Comparison of ENCODE assay signal across 8 mouse cellular contexts in genomic region chr8:57651689-57652455, GRCm38 (mm10). TPM values are rescaled to one million over a fixed set of nuclear protein-coding genes. Genes with fewer than 3 reads are reported as not detected.
A peak's percentile ranks its signal among the peaks of the same experiment; 100 is the strongest.
DNase-seq lines count a peak whose midpoint lies in the region; ATAC-seq and TF ChIP-seq lines count a peak whose summit lies in the region.

No protein-coding gene starts in this region.

- no peak for TF ChIP-seq CTCF in liver, postnatal 0 days (IDR thresholded peaks at IDR 0.05; ENCODE audit: low read depth)

- H3K4me1 ChIP-seq in heart, embryonic 14.5 days (ENCODE audit: control insufficient read depth in 2 of 2, insufficient read depth in 2 of 2, low read length in 2 of 2): peaks cover 2 to 8% of the 10 kb centered on the region in 2 experiments; a peak in 1 of 4 replicates
- peaks cover 16% of the 10 kb centered on the region for H3K4me1 ChIP-seq in liver, postnatal 0 days (ENCODE audit: insufficient read depth)
- peaks cover 6% of the 10 kb centered on the region; the same call in 1 of the 2 replicates for H3K4me1 ChIP-seq in neural tube, embryonic 14.5 days (ENCODE audit: control insufficient read depth, insufficient read depth, low read length)

- H3K4me3 ChIP-seq in heart, embryonic 14.5 days (ENCODE audit: control insufficient read depth in 1 of 2, insufficient read depth in 1 of 2, low read depth in 1 of 2, low read length in 2 of 2): peak overlapping the region; percentile 75 to 94
- peak overlapping the region; percentile 85 for H3K4me3 ChIP-seq in liver, postnatal 0 days (ENCODE audit: low read depth, low read length)
- peak overlapping the region; percentile 91 for H3K4me3 ChIP-seq in neural tube, embryonic 14.5 days (ENCODE audit: low read depth, low read length)

- peak overlapping the region; percentile 81 to 87 for H3K27ac ChIP-seq in heart, embryonic 14.5 days (replicated peaks in 1 of 2; ENCODE audit: control insufficient read depth in 1 of 2, insufficient read depth in 1 of 2, low read depth in 2 of 2, low read length in 2 of 2)
- H3K27ac ChIP-seq in liver, postnatal 0 days (ENCODE audit: low read depth): peak overlapping the region; percentile 96
- peak overlapping the region; percentile 86 for H3K27ac ChIP-seq in neural tube, embryonic 14.5 days (ENCODE audit: low read depth, low read length)

- peak overlapping the region; percentile 82 for H3K9ac ChIP-seq in heart, embryonic 14.5 days (ENCODE audit: low read length)
- peak overlapping the region; percentile 89 for H3K9ac ChIP-seq in liver, postnatal 0 days (replicated peaks)
- peak overlapping the region; percentile 95 for H3K9ac ChIP-seq in neural tube, embryonic 14.5 days (replicated peaks; ENCODE audit: low read depth, low read length)

- WGBS in heart, embryonic 14.5 days: under 1% methylated on average over 85 of the region's 91 CpGs
- WGBS in liver, postnatal 0 days (ENCODE audit: insufficient replicate concordance): 1% methylated on average over 53 of the region's 91 CpGs
- under 1% methylated on average over 66 of the region's 91 CpGs for WGBS in neural tube, embryonic 14.5 days

- no peak for TF ChIP-seq EP300 in liver, postnatal 0 days (IDR thresholded peaks at IDR 0.05; ENCODE audit: low read depth)

- peak; percentile 81 for DNase-seq in brain, adult 2 months (ENCODE audit: low read depth, low spot score)
- DNase-seq in fibroblast of lung, adult 2 months (ENCODE audit: low read depth): peak; percentile 27
- DNase-seq in kidney, postnatal 10 days: peak; percentile 87
- peak; percentile 75 for DNase-seq in liver, postnatal 0 days
- DNase-seq in testis, postnatal 10 days (ENCODE audit: low spot score): peak; percentile 79

- ATAC-seq in CD4-positive, CD25-positive, alpha-beta regulatory T cell, adult 4 months: peak; percentile 34
- peak; percentile 83 for ATAC-seq in heart, embryonic 14.5 days (ENCODE audit: insufficient number of reproducible peaks, insufficient read depth, low FRiP score, low read depth)
- peak; percentile 82 for ATAC-seq in liver, postnatal 0 days
- peak; percentile 83 for ATAC-seq in neural tube, embryonic 14.5 days (ENCODE audit: low read depth)

- H3K36me3 ChIP-seq in heart, embryonic 14.5 days (ENCODE audit: control insufficient read depth, insufficient read depth, low read length): no peaks in the 10 kb centered on the region
- H3K36me3 ChIP-seq in liver, postnatal 0 days (replicated peaks; ENCODE audit: insufficient read depth, low read length): no peaks in the 10 kb centered on the region
- H3K36me3 ChIP-seq in neural tube, embryonic 14.5 days (ENCODE audit: control insufficient read depth, insufficient read depth, low read length): no peaks in the 10 kb centered on the region

- no peaks in the 10 kb centered on the region for H3K27me3 ChIP-seq in heart, embryonic 14.5 days (ENCODE audit: control insufficient read depth, insufficient read depth, low read length)
- no peaks in the 10 kb centered on the region for H3K27me3 ChIP-seq in liver, postnatal 0 days (ENCODE audit: insufficient read depth, low read length)
- no peaks in the 10 kb centered on the region for H3K27me3 ChIP-seq in neural tube, embryonic 14.5 days (ENCODE audit: control insufficient read depth, insufficient read depth, low read length)

- H3K9me3 ChIP-seq in heart, embryonic 14.5 days (ENCODE audit: control insufficient read depth, low read length): no peaks in the 10 kb centered on the region
- H3K9me3 ChIP-seq in liver, postnatal 0 days (ENCODE audit: low read length): no peaks in the 10 kb centered on the region
- H3K9me3 ChIP-seq in neural tube, embryonic 14.5 days (ENCODE audit: control insufficient read depth, low read length): no peaks in the 10 kb centered on the region

- peak overlapping the region; percentile 89 for H3K4me2 ChIP-seq in heart, embryonic 14.5 days (ENCODE audit: low read length)
- peak overlapping the region; percentile 92 for H3K4me2 ChIP-seq in liver, postnatal 0 days (ENCODE audit: low read depth, low read length)
- H3K4me2 ChIP-seq in neural tube, embryonic 14.5 days (ENCODE audit: low read depth, low read length): peak overlapping the region; percentile 91

RNA-seq across cellular contexts. Expression of gene Galnt7, which starts 1.0 kb away (rescaled TPM):
- 10 to 100 TPM; 29.7 to 36.7 TPM for polyA plus RNA-seq in CD4-positive, CD25-positive, alpha-beta regulatory T cell, adult 4 months (2017; shearing (Covaris generic))
- 6.1 and 6.8 TPM in 2 replicates for polyA plus RNA-seq in heart, embryonic 14.5 days (2014; fragmentation: Nextera tagmentation; extraction: Ambion mirVana)
- polyA plus RNA-seq in liver, postnatal 0 days (2015; fragmentation: Nextera tagmentation; extraction: Ambion mirVana): 2.9 and 3.2 TPM in 2 replicates
- 14.7 and 15.0 TPM in 2 replicates for polyA plus RNA-seq in neural tube, embryonic 14.5 days (2014; fragmentation: Nextera tagmentation; extraction: Ambion mirVana)

Comparison
In these comparisons a context has a peak if more than half of its experiments do, and no peak if none do; other contexts are left out.
1. Peak in every context shown above with its lines: DNase-seq, ATAC-seq, H3K4me3 ChIP-seq and H3K27ac ChIP-seq.
2. DNase-seq: peak in every context shown above with its lines; median percentile 87 in kidney, postnatal 10 days; 81 in brain, adult 2 months; 79 in testis, postnatal 10 days; 75 in liver, postnatal 0 days; 27 in fibroblast of lung, adult 2 months.